Mouse (Mus musculus): ENCODE data around the gene Bcas3. TPM values are rescaled to one million over a fixed set of nuclear protein-coding genes. Genes with fewer than 3 reads are reported as not detected.
A peak's percentile ranks its signal among the peaks of the same experiment; 100 is the strongest.
"Not testable (repeated sequence)": the region's sequence is repeated elsewhere in the genome, so short reads cannot be mapped to it uniquely, and the experiment has no call there.

Gene Bcas3
- polyA plus RNA-seq, 1 experiment from 2014 or later: 15.4 TPM

DNA sequence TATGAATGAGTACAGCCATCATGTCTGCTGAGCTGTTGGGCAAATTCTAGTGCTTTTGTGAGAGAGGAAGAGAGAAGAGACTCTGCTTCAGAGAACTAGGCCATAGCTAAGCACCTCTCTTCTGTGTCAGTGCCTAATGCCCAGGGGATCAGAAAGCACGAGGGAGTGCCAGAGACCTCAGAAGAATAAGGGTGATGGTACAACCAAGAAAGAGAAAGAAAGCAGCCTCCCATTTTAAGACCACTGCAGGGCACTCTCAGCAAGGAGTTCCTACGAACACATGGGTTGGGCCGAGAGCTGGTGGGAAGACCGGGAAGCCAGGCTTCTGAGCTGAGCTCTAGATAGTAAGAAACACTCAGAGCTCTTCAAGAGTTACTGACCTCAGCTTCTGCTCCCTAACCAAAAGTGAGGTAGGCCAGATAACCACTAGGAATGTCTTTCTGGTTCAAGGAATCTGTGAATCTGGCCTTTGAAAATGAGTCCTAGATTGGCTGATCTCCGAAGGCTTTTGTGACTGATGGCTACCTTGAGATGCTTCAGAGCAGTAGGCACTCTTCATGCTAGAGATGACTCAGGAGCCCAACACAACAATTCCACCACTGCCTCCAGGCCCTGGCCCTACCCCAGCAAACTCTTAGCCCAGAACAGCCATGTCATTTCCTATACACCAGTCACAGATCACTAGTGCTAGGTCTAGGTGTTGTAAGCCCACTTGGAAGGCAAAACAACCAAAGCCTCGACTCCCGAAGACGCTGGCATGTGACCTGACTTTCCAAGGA, 359.2 kb downstream of the Bcas3 start:
- 87% methylated on average over 8 of the region's 8 CpGs for WGBS
- ATAC-seq: no peak
- no peak overlapping the region for H3K9ac ChIP-seq (ENCODE audit: low read depth, low read length)
- H3K4me2 ChIP-seq (ENCODE audit: low read depth, low read length): no peak overlapping the region
- H3K27ac ChIP-seq (ENCODE audit: low read length): no peak overlapping the region
- peaks cover 10% of the 10 kb centered on the region for H3K4me1 ChIP-seq (ENCODE audit: control insufficient read depth, insufficient read depth, low read length)
- H3K27me3 ChIP-seq (replicated peaks; ENCODE audit: control insufficient read depth, insufficient read depth, low read length): 0 out of 2 replicates have a peak, but pooled peaks cover 12% of the 10 kb centered on the region
- no peak overlapping the region for H3K4me3 ChIP-seq (ENCODE audit: low read length)
- H3K9me3 ChIP-seq (ENCODE audit: control insufficient read depth, low read length): no peaks in the 10 kb centered on the region
- no peaks in the 10 kb centered on the region for H3K36me3 ChIP-seq (ENCODE audit: control insufficient read depth, insufficient read depth, low read length)

DNA sequence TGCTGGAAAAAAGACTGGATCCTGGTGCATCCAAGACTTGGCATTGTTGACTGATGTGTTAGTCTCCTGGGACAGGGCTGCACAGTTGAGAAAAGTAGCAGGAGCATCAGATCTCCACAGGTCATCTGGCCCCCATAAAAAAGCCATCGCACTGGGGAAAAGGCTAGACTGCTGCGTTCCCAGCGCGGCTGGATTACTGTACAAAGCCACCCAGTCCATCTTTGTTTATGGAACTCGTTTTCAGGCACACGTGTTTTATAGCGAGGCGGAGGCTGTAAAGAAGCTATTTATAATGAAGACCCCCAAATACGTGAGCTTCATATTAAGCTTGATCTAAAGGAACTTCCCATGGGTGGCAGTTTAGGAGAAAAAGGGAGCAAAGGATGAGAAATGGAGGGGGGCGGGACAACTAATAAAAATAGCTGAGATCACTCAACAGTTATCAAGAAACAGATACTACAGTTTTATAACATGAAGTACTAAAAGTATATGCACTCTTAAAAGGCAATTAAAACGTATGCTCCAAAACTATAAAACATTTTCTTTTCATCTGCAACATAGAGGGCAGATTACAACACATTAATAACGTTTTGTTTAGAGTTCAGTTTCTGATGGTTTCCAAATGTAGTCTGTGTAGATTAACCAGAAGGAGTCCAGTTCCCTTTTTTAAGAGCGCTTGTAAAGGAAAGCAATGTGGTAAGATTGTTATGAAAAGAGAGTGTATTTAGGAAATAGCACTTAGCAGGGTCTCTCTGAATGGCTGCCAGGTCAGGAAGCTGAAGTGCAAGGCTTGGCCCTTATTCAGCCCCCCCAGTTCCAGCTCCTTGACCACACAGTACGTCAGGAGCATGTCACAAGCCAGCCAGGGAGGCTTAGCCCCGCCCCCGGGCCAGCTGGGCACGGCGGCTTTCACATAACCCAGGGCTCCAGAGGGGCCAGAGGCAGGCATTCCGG, 360.2 kb downstream of the Bcas3 start:
- Histone ChIP-seq H3K27me3 (replicated peaks; ENCODE audit: control insufficient read depth, insufficient read depth, low read length) (0 out of 2 replicates have a peak, but pooled peaks cover 12% of the 10 kb centered on the region), H3K4me3 (ENCODE audit: low read length) (no peak overlapping the region), H3K9ac (ENCODE audit: low read depth, low read length) (no peak overlapping the region), H3K9me3 (ENCODE audit: control insufficient read depth, low read length) (no peaks in the 10 kb centered on the region), H3K27ac (ENCODE audit: low read length) (no peak overlapping the region), H3K36me3 (ENCODE audit: control insufficient read depth, insufficient read depth, low read length) (no peaks in the 10 kb centered on the region), H3K4me2 (ENCODE audit: low read depth, low read length) (no peak overlapping the region; the same call in 1 of the 2 replicates), H3K4me1 (ENCODE audit: control insufficient read depth, insufficient read depth, low read length) (peaks cover 10% of the 10 kb centered on the region)
- peak; percentile 91 for ATAC-seq
- 33% methylated on average over 19 of the region's 19 CpGs for WGBS

DNA sequence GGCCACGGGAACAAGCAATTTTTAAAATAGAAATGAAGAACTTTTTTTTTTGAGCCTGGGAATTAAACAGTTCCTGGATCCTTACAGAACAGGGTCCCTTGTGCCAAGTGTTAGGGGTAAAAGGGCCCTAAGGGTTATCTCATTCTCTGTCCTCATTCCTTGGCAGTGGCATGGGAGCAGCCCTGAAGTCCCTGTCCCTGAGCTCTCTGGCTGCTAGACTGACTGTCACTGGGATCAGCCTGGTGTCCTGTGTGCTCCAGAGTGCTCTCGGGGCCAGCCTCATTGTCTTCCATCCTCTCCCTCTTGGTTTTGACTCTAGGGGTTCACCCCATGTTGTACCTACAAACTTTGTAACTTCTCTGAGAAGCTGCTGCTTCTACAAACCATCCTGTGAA, 360.8 kb downstream of the Bcas3 start:
- no peaks in the 10 kb centered on the region for H3K9me3 ChIP-seq (ENCODE audit: control insufficient read depth, low read length)
- no peak overlapping the region; the same call in 1 of the 2 replicates for H3K4me2 ChIP-seq (ENCODE audit: low read depth, low read length)
- 23% methylated on average over 2 of the region's 2 CpGs for WGBS
- ATAC-seq: no peak; the same call in 1 of the 2 replicates
- no peak overlapping the region for H3K4me3 ChIP-seq (ENCODE audit: low read length)
- 0 out of 2 replicates have a peak, but pooled peaks cover 14% of the 10 kb centered on the region for H3K27me3 ChIP-seq (replicated peaks; ENCODE audit: control insufficient read depth, insufficient read depth, low read length)
- peaks cover 10% of the 10 kb centered on the region for H3K4me1 ChIP-seq (ENCODE audit: control insufficient read depth, insufficient read depth, low read length)
- no peak overlapping the region for H3K9ac ChIP-seq (ENCODE audit: low read depth, low read length)
- no peak overlapping the region for H3K27ac ChIP-seq (ENCODE audit: low read length)
- H3K36me3 ChIP-seq (ENCODE audit: control insufficient read depth, insufficient read depth, low read length): no peaks in the 10 kb centered on the region

DNA sequence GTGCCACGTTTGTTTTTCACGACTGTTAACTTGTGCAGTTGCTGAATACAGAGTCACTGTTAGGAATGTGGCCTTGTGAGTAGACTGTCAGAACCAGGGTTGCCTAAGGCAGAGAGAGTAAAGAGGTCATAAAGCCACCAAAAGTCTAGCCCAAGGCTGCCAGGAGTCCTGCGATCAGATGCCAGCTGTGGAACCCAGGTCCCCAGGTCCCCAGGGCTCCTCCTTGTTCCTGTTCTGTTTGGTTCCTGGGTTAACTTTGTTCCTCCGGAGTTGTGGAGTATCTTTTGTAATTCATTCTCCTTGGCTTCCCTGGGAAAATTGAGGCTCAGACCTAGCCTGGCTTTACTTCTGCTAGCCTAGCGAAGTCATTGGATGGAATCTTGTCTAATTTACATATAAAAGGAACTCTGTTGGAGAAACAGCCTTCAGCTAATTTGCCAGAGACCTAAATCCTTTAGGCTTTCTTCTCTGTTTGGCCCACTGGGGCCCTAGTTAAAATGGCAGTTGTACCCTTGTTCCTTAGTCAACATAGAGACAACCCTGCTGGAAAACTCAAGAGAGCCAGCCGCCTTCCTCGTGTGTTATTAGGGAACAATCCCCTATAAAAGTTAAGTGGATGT, 361.5 kb downstream of the Bcas3 start:
- H3K27me3 ChIP-seq (replicated peaks; ENCODE audit: control insufficient read depth, insufficient read depth, low read length): 0 out of 2 replicates have a peak, but pooled peaks cover 17% of the 10 kb centered on the region
- no peak overlapping the region for H3K4me3 ChIP-seq (ENCODE audit: low read length)
- 38% methylated on average over 7 of the region's 7 CpGs for WGBS
- ATAC-seq: no peak
- no peak overlapping the region for H3K9ac ChIP-seq (ENCODE audit: low read depth, low read length)
- H3K36me3 ChIP-seq (ENCODE audit: control insufficient read depth, insufficient read depth, low read length): no peaks in the 10 kb centered on the region
- no peak overlapping the region for H3K27ac ChIP-seq (ENCODE audit: low read length)
- H3K4me2 ChIP-seq (ENCODE audit: low read depth, low read length): no peak overlapping the region
- H3K9me3 ChIP-seq (ENCODE audit: control insufficient read depth, low read length): no peaks in the 10 kb centered on the region
- peaks cover 10% of the 10 kb centered on the region for H3K4me1 ChIP-seq (ENCODE audit: control insufficient read depth, insufficient read depth, low read length)

DNA sequence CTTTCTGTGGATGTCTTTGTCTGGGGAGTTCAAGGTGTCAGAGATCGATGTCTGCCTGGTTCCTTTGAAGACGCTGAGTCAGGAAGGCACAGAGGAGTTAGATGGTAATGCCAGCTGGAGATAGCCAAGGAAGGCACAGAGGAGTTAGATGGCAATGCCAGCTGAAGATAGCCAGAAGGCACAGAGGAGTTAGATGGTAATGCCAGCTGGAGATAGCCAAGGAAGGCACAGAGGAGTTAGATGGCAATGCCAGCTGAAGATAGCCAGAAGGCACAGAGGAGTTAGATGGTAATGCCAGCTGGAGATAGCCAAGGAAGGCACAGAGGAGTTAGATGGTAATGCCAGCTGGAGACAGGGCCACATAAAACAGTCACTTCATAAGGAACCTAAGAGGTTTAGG, 363.8 kb downstream of the Bcas3 start:
- 77% methylated on average over 2 of the region's 2 CpGs for WGBS
- Histone ChIP-seq H3K4me1 (ENCODE audit: control insufficient read depth, insufficient read depth, low read length) (peaks cover 16% of the 10 kb centered on the region), H3K27me3 (replicated peaks; ENCODE audit: control insufficient read depth, insufficient read depth, low read length) (0 out of 2 replicates have a peak, but pooled peaks cover 13% of the 10 kb centered on the region)
- not testable (repeated sequence) for H3K4me3 ChIP-seq (ENCODE audit: low read length); H3K36me3 ChIP-seq (ENCODE audit: control insufficient read depth, insufficient read depth, low read length); H3K9me3 ChIP-seq (ENCODE audit: control insufficient read depth, low read length); H3K4me2 ChIP-seq (ENCODE audit: low read depth, low read length); H3K9ac ChIP-seq (ENCODE audit: low read depth, low read length); ATAC-seq; H3K27ac ChIP-seq (ENCODE audit: low read length)

DNA sequence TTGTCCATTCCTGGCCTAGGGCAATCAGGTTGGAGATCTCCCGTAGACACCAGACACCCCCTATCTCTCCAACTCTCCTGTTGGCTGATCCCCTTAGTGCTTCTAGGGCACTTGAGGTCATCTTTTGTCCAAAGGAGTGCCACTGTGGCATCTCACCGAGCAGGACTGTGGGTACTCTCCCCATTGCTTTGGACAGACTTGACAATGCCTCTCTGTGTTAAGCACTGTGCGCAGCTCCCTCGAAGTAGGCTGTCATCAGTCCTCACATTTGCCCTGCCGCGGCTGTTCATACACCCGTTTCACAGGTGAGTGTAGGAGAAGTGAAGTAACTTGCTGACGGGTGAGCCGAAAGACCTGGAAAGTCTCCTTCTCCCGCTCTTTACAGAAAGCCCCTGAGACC, 366.1 kb downstream of the Bcas3 start:
- H3K27me3 ChIP-seq (replicated peaks; ENCODE audit: control insufficient read depth, insufficient read depth, low read length): 0 out of 2 replicates have a peak, but pooled peaks cover 13% of the 10 kb centered on the region
- no peak overlapping the region for H3K4me3 ChIP-seq (ENCODE audit: low read length)
- WGBS: 85% methylated on average over 10 of the region's 10 CpGs
- H3K27ac ChIP-seq (ENCODE audit: low read length): no peak overlapping the region
- no peaks in the 10 kb centered on the region for H3K9me3 ChIP-seq (ENCODE audit: control insufficient read depth, low read length)
- no peak for ATAC-seq
- peaks cover 10% of the 10 kb centered on the region; the same call in 1 of the 2 replicates for H3K4me1 ChIP-seq (ENCODE audit: control insufficient read depth, insufficient read depth, low read length)
- H3K4me2 ChIP-seq (ENCODE audit: low read depth, low read length): no peak overlapping the region
- H3K9ac ChIP-seq (ENCODE audit: low read depth, low read length): no peak overlapping the region
- no peaks in the 10 kb centered on the region for H3K36me3 ChIP-seq (ENCODE audit: control insufficient read depth, insufficient read depth, low read length)

DNA sequence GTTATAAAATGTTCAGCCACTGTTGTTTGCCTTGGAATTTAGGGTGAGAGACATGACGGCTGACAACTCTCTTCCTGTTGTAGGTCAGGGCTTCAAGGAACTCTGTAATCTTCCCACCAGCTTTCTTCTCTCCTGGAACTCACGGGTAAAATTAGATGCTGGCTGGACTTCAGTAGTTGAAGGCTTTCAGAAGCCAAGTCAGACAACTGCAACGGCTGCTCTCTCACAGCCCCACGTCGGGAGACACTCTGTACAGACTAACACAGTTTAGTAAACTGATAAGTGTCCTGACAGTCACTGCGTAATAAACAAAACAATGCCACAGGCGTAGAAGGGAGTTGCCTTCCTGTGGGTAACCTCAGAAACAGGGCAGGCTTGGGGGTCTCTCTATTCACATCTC, 366.8 kb downstream of the Bcas3 start:
- Histone ChIP-seq H3K4me3 (ENCODE audit: low read length) (no peak overlapping the region), H3K9ac (ENCODE audit: low read depth, low read length) (no peak overlapping the region), H3K4me1 (ENCODE audit: control insufficient read depth, insufficient read depth, low read length) (0 out of 2 replicates have a peak, but pooled peaks cover 6% of the 10 kb centered on the region), H3K36me3 (ENCODE audit: control insufficient read depth, insufficient read depth, low read length) (no peaks in the 10 kb centered on the region), H3K9me3 (ENCODE audit: control insufficient read depth, low read length) (no peaks in the 10 kb centered on the region), H3K27me3 (replicated peaks; ENCODE audit: control insufficient read depth, insufficient read depth, low read length) (0 out of 2 replicates have a peak, but pooled peaks cover 9% of the 10 kb centered on the region), H3K27ac (ENCODE audit: low read length) (no peak overlapping the region), H3K4me2 (ENCODE audit: low read depth, low read length) (no peak overlapping the region)
- 38% methylated on average over 7 of the region's 7 CpGs for WGBS
- no peak for ATAC-seq

DNA sequence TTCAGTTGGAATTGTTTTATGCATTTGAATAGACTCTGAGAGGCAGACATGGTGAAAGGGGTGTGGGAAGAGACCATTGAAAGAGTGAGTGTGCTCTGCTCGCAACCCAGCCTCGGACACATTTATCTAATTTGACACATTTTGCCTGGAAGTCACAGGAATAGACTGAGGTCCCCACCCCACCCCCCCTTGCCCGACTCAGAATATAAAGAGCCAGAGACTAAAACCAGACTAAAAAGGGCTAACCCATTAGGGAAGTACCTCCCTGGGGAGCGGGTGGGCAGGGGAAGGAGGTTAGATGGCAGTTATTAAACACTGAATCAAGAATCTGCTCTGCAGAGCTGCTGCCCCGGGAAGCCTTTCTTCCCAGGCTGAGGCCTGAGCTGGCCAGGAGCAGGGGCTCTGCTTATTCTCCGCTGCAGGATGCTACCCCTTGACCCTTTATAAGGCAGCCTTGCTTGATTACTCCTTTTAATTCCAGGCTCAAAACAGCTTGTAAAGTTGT, 367.4 kb downstream of the Bcas3 start:
- H3K27me3 ChIP-seq (replicated peaks; ENCODE audit: control insufficient read depth, insufficient read depth, low read length): 0 out of 2 replicates have a peak, but pooled peaks cover 8% of the 10 kb centered on the region
- no peak overlapping the region for H3K9ac ChIP-seq (ENCODE audit: low read depth, low read length)
- 27% methylated on average over 6 of the region's 6 CpGs for WGBS
- ATAC-seq: no peak
- no peak overlapping the region for H3K27ac ChIP-seq (ENCODE audit: low read length)
- H3K4me3 ChIP-seq (ENCODE audit: low read length): no peak overlapping the region
- no peaks in the 10 kb centered on the region for H3K36me3 ChIP-seq (ENCODE audit: control insufficient read depth, insufficient read depth, low read length)
- H3K4me1 ChIP-seq (ENCODE audit: control insufficient read depth, insufficient read depth, low read length): 0 out of 2 replicates have a peak, but pooled peaks cover 6% of the 10 kb centered on the region
- H3K4me2 ChIP-seq (ENCODE audit: low read depth, low read length): no peak overlapping the region
- no peaks in the 10 kb centered on the region for H3K9me3 ChIP-seq (ENCODE audit: control insufficient read depth, low read length)

Measured in intestine, embryonic 16.5 days (tissue).